Mouse (Mus musculus) heart, postnatal 0 days (tissue): ENCODE measurements around the gene Ntn4. TPM values are rescaled to one million over a fixed set of nuclear protein-coding genes. Genes with fewer than 3 reads are reported as not detected.

Experiments
- ATAC-seq: fragments of 200-750 bp; cut with Nextera tagmentation; 2 replicates; pipeline ENCODE4 v1.8.0; 2017; ENCODE audit warnings: low read depth, moderate number of reproducible peaks, moderate library complexity; ENCODE audit not compliant: insufficient read depth
- DNase-seq: peaks from one replicate; pipeline ENCODE4 v3.0.0-alpha.2; 2016; ENCODE audit warnings: low spot score
- H3K27ac ChIP-seq: fragments of 300-500 bp; sonication (generic); 2 replicates; pipeline ENCODE4 v1.5.1; 2014; ENCODE audit warnings: low read depth, mild to moderate bottlenecking
- H3K27me3 ChIP-seq: fragments of 300-500 bp; sonication (generic); 2 replicates; pipeline ENCODE4 v1.6.1; 2014; ENCODE audit warnings: low read length, mixed read lengths; ENCODE audit not compliant: control insufficient read depth, insufficient read depth
- H3K36me3 ChIP-seq: fragments of 300-500 bp; sonication (generic); replicated peaks from 2 replicates; pipeline ENCODE4 v1.6.1; 2014; ENCODE audit warnings: low read length, mixed read lengths; ENCODE audit not compliant: control insufficient read depth, insufficient read depth
- H3K4me1 ChIP-seq: fragments of 300-500 bp; sonication (generic); 2 replicates; pipeline ENCODE4 v1.6.1; 2014; ENCODE audit warnings: antibody characterized with exemption; ENCODE audit not compliant: control insufficient read depth, insufficient read depth
- H3K4me2 ChIP-seq: fragments of 300-500 bp; sonication (generic); 2 replicates; pipeline ENCODE4 v1.6.1; 2014; ENCODE audit warnings: low read depth, mild to moderate bottlenecking, low read length, moderate library complexity
- H3K4me3 ChIP-seq: fragments of 300-500 bp; sonication (generic); 2 replicates; pipeline ENCODE4 v1.5.1; 2014; ENCODE audit warnings: low read depth, low read length
- H3K9ac ChIP-seq: fragments of 300-500 bp; sonication (generic); replicated peaks from 2 replicates; pipeline ENCODE4 v1.6.1; 2014; ENCODE audit warnings: low read depth, low read length, mixed read lengths
- H3K9me3 ChIP-seq: fragments of 300-500 bp; sonication (generic); replicated peaks from 2 replicates; pipeline ENCODE4 v1.6.1; 2016; ENCODE audit warnings: low read length; ENCODE audit not compliant: control insufficient read depth
- CTCF ChIP-seq: IDR thresholded peaks from 2 replicates; pipeline ENCODE4 v1.5.1; 2016; ENCODE audit warnings: antibody characterized with exemption, control low read depth, low read depth
- EP300 ChIP-seq: IDR thresholded peaks from 2 replicates; pipeline ENCODE4 v1.6.1; 2016; ENCODE audit warnings: antibody characterized with exemption, low read depth
- WGBS: fragments of 180-500 bp; shearing (Covaris S2); extraction: QIAGEN DNeasy Blood & Tissue Kit; methylation state at CpG from one replicate; pipeline ENCODE4 v1.1.7; 2014; 5-methylcytosine and 5-hydroxymethylcytosine counted together
- polyA plus RNA-seq: library from polyadenylated mRNA; unstranded; fragments of >200 nt; fragmentation: Nextera tagmentation; extraction: Ambion mirVana; gene quantifications from 2 replicates; pipeline ENCODE4 v1.2.1, GENCODE M21; 2015
- total RNA-seq: library from RNA; depleted of rRNA; stranded (reverse); fragments of >200 nt; gene quantifications from 2 replicates; pipeline ENCODE4 v1.2.3, GENCODE M21; 2014; ENCODE audit warnings: low replicate concordance

Gene Ntn4
- total and polyA plus RNA-seq, 2 experiments from 2014 or later, result 2.5 to 37.2 TPM

DNA sequence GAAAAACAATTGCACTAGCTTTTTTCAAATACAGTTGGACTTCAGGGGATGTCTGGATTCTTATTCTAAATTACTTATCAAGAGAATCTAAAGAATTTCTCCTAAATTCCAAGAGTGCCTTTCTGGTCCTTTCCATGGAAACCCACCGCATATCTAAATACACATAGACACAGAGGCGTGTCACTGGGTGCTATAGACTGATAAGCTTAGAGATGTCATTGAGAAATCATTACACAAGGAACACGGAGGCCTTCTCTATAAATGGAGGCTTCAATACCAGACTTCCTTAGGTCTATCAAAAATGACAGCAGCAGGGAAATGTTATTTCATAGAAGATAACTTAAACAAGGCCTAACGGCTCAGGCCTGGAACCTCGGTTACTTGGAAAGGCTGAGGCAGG, 68.0 kb downstream of the Ntn4 start:
- 55% methylated on average over 5 of the region's 5 CpGs for WGBS
- Histone ChIP-seq H3K4me3 (no peak overlapping the region), H3K27ac (peak overlapping the region; percentile 88; the same call in 1 of the 2 replicates), H3K9me3 (no peaks in the 10 kb centered on the region), H3K4me1 (peaks cover 11% of the 10 kb centered on the region; the same call in 1 of the 2 replicates), H3K36me3 (peaks cover 24% of the 10 kb centered on the region), H3K4me2 (no peak overlapping the region), H3K9ac (no peak overlapping the region), H3K27me3 (no peaks in the 10 kb centered on the region)
- no peak for DNase-seq
- no peak for ATAC-seq
- TF ChIP-seq CTCF, result no peak
- no peak for TF ChIP-seq EP300

DNA sequence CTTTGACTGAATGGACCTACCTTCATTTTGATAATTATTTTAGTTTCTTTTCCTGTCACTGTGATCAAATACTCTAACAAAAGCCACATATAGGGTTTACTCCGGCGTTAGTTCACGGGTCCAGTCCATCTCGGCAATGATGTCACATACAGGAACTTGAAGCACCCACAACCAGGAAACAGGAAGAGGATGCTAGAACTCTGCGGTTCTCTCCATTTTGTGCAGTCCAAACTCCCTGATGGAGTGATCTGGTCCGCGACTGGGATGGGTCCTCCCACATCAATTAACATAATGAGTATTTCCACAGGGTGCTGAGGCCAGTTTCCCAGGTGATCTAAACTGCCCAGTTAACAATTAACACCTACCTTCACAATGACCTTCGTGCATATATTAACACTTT, 69.1 kb downstream of the Ntn4 start:
- 87% methylated on average over 8 of the region's 8 CpGs for WGBS
- H3K9ac ChIP-seq, result no peak overlapping the region
- TF ChIP-seq EP300 (no peak), CTCF (no peak)
- DNase-seq, result no peak
- no peak overlapping the region for H3K27ac ChIP-seq
- no peak overlapping the region for H3K4me3 ChIP-seq
- ATAC-seq, result no peak
- H3K4me2 ChIP-seq, result no peak overlapping the region
- H3K4me1 ChIP-seq, result peaks cover 11% of the 10 kb centered on the region; the same call in 1 of the 2 replicates
- H3K27me3 ChIP-seq, result no peaks in the 10 kb centered on the region
- no peaks in the 10 kb centered on the region for H3K9me3 ChIP-seq
- peaks cover 28% of the 10 kb centered on the region for H3K36me3 ChIP-seq

DNA sequence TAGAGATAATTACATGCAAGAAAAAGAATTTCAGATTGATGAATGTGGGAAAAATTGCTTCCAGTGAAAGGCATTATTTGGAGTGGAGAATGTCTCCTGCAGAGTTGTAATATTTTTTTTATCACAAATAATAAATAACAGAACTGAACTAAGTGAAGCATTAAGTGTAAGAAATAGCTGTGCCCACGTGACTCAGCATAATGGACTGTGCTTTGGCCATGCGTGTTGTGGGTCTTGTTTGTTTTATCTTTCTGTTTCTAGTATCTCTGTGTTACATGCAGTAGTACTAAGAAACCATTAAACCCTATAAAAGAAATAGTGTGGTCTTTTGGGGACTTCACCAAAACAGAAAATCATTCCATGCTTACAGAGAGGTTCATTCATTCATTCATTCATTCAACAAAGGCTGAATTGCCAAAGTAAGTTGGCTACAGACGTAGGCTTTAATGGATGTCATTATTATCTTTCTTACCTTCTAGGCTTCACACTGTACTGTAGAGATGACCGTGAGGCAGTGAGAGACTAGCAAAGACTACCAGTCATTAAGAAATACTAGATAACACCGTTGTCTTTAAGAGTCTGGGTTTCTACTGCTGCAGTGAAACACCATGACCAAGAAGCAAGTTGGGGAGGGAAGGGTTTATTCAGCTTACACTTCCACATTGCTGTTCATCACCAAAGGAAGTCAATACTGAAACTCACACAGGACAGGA, 81.3 kb downstream of the Ntn4 start:
- Histone ChIP-seq H3K9me3 (no peaks in the 10 kb centered on the region), H3K9ac (no peak overlapping the region), H3K36me3 (no peaks in the 10 kb centered on the region; the same call in 1 of the 2 replicates), H3K27ac (no peak overlapping the region), H3K4me3 (no peak overlapping the region), H3K4me2 (no peak overlapping the region), H3K27me3 (no peaks in the 10 kb centered on the region), H3K4me1 (0 out of 2 replicates have a peak, but pooled peaks cover 11% of the 10 kb centered on the region)
- ATAC-seq (no peak), DNase-seq (no peak)
- TF ChIP-seq EP300 (no peak), CTCF (no peak)
- 89% methylated on average over 5 of the region's 5 CpGs for WGBS

DNA sequence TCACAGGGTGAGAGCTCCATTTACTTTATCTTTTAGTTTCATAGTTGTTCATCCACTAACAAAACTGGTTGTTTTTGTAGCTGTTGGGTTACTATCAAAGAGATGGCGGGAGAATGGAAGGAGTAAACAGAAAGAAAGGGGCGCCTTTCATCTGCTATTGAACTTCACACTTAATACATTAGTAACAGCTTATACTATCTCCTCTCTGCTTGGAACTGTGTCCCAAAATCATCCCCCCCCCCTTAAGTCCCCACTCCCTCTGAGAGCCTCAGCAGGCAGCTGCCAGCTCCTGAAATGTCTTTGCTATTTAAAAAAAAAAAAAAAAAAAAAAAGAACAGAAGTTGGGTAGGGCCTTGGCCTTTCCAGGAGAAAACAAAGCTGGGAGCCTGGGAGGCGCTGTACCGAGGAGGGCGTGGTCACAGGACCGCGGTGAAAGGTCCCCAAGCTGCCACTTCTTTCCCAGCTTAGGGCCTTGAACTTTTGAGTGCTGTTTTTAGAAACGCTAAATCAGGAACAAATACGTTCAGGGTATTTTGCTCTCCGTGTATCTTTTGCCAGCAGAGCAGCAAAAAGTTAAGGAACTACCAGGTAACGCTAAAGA, 83.6 kb downstream of the Ntn4 start:
- no peaks in the 10 kb centered on the region; the same call in 1 of the 2 replicates for H3K36me3 ChIP-seq
- ATAC-seq (peak; percentile 79), DNase-seq (peak; percentile 41)
- H3K4me1 ChIP-seq, result 0 out of 2 replicates have a peak, but pooled peaks cover 11% of the 10 kb centered on the region
- 10% methylated on average over 11 of the region's 11 CpGs for WGBS
- no peak overlapping the region for H3K4me3 ChIP-seq
- peak overlapping the region; percentile 55; the same call in 1 of the 2 replicates for H3K27ac ChIP-seq
- TF ChIP-seq EP300 (no peak), CTCF (no peak)
- no peak overlapping the region for H3K9ac ChIP-seq
- H3K9me3 ChIP-seq, result no peaks in the 10 kb centered on the region
- H3K4me2 ChIP-seq, result peak overlapping the region; percentile 21
- no peaks in the 10 kb centered on the region for H3K27me3 ChIP-seq

DNA sequence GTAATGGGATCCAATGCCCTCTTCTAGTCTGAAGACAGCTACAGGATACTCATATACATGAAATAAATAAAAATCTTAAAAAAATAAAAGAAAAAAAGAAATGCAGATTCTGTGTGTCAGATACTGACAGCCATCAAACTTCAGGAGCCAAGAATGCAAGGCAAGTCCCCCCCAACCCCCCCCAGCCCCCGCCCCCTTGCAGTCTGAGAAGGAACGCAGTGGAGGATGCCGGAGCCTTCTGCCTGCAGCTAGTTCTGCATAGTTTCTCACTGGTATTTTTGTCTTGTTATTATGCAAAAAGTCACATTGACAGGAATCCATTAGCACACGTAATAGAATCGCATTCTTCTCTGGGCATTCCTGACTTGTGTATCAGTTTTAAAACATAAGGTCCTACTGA, 87.7 kb downstream of the Ntn4 start:
- H3K9ac ChIP-seq, result no peak overlapping the region
- no peak overlapping the region for H3K4me3 ChIP-seq
- no peaks in the 10 kb centered on the region for H3K27me3 ChIP-seq
- TF ChIP-seq EP300, result no peak
- TF ChIP-seq CTCF, result no peak
- no peaks in the 10 kb centered on the region for H3K9me3 ChIP-seq
- no peak for DNase-seq
- H3K4me1 ChIP-seq, result 0 out of 2 replicates have a peak, but pooled peaks cover 11% of the 10 kb centered on the region
- no peak for ATAC-seq
- H3K36me3 ChIP-seq, result no peaks in the 10 kb centered on the region
- no peak overlapping the region for H3K27ac ChIP-seq
- no peak overlapping the region for H3K4me2 ChIP-seq
- 72% methylated on average over 5 of the region's 5 CpGs for WGBS
